Mouse (Mus musculus) stomach, embryonic 16.5 days (tissue): ENCODE results near the gene Mrgprg. TPM values are rescaled to one million over a fixed set of nuclear protein-coding genes. Genes with fewer than 3 reads are reported as not detected.

Experiments used
- ATAC-seq: fragments of 200-750 bp; cut with Nextera tagmentation; 2 replicates; pipeline ENCODE4 v1.8.0; 2017; ENCODE audit warnings: moderate number of reproducible peaks, moderate TSS enrichment; ENCODE audit not compliant: insufficient read depth, low FRiP score
- H3K27ac ChIP-seq: fragments of 300-500 bp; sonication (generic); 2 replicates; pipeline ENCODE4 v1.5.1; 2014; ENCODE audit warnings: low read length
- H3K27me3 ChIP-seq: fragments of 300-500 bp; sonication (generic); 2 replicates; pipeline ENCODE4 v1.6.1; 2014; ENCODE audit warnings: low read length, control low read depth, mixed read lengths; ENCODE audit not compliant: control insufficient read depth, insufficient read depth
- H3K36me3 ChIP-seq: fragments of 300-500 bp; sonication (generic); 2 replicates; pipeline ENCODE4 v1.6.1; 2014; ENCODE audit warnings: low read length; ENCODE audit not compliant: control insufficient read depth, insufficient read depth
- H3K4me1 ChIP-seq: fragments of 300-500 bp; sonication (generic); 2 replicates; pipeline ENCODE4 v1.6.1; 2014; ENCODE audit warnings: low read length, control low read depth, mixed read lengths; ENCODE audit not compliant: control insufficient read depth, insufficient read depth
- H3K4me2 ChIP-seq: fragments of 300-500 bp; sonication (generic); 2 replicates; pipeline ENCODE4 v1.6.1; 2014; ENCODE audit warnings: low read depth, low read length, mixed read lengths
- H3K4me3 ChIP-seq: fragments of 300-500 bp; sonication (generic); replicated peaks from 2 replicates; pipeline ENCODE4 v1.5.1; 2014; ENCODE audit warnings: mild to moderate bottlenecking, low read length
- H3K9ac ChIP-seq: fragments of 300-500 bp; sonication (generic); 2 replicates; pipeline ENCODE4 v1.6.1; 2014; ENCODE audit warnings: low read length
- H3K9me3 ChIP-seq: fragments of 300-500 bp; sonication (generic); replicated peaks from 2 replicates; pipeline ENCODE4 v1.6.1; 2016; ENCODE audit warnings: low read length, control low read depth; ENCODE audit not compliant: control insufficient read depth
- WGBS: fragments of 180-500 bp; shearing (Covaris S2); extraction: QIAGEN DNeasy Blood & Tissue Kit; methylation state at CpG from one replicate; pipeline ENCODE4 v1.1.7; 2014; 5-methylcytosine and 5-hydroxymethylcytosine counted together
- polyA plus RNA-seq: library from polyadenylated mRNA; unstranded; fragments of >200 nt; fragmentation: Nextera tagmentation; extraction: Ambion mirVana; gene quantifications from 2 replicates; pipeline ENCODE4 v1.2.1, GENCODE M21; 2015

The Mrgprg gene
- polyA plus RNA-seq, 1 experiment from 2014 or later, result not detected

DNA sequence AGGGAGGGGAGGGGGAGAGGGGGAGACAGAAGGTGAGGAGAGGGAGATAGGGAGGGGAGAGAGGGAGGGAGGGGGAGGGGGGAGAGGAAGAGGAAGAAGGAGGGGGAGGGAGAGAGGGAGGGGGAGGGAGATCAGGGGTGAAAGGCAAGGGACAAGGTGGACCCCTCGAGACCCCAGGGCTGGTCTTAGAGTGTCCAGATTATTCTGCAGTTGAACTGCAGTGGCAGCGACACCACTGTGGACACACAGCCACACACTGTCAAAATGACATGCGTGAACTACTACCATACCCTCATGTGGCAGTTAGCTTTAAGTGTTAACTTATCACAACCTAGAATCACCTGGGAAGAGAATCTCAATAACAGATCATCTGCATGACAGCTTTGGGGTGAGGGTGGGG is 17.7 kb downstream of the Mrgprg start:
- Histone ChIP-seq H3K36me3 (no peaks in the 10 kb centered on the region), H3K4me1 (peaks cover 3% of the 10 kb centered on the region; the same call in 1 of the 2 replicates), H3K9me3 (no peaks in the 10 kb centered on the region), H3K27ac (no peak overlapping the region), H3K4me3 (no peak overlapping the region), H3K27me3 (no peaks in the 10 kb centered on the region), H3K9ac (no peak overlapping the region), H3K4me2 (no peak overlapping the region)
- ATAC-seq, result no peak
- 63% methylated on average over 3 of the region's 3 CpGs for WGBS

DNA sequence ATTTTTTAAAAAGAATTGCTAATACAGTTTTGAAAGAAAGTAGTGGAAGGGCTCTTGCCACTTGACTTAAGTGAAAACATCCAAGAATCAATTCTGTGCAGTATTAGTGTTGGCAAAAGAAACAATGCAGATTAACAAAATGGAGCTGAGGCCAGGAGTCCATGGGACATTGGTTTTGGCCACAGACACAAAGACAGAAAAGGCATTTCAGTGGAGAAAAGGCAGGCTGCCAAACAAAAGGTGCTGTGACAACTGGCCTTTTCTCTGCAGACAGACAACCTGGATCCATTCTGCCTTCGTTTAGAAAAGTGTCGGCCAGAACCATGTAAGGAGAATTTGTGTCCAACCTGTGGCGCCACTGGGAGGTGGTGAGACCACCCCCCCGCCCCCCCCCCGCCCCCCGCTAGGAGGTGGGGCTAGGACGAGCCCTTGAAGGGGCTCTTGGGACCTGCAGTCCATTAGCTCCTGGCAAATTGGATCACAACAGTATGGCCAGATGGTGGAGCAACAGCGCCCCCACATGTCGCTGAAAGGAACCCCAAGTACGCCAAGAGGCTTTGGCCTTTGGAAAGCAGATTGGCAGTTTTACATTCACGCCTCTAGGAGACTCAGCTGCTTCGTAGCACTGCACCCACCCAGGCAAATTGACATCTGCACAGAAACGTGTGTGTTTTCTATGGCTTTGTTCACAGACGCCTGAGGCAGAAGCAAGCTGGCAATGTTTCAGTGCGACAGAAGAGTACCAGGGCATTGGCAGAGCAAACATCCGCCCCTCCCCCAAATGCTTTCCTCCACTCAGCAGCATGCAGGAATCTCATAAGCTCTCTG is 18.5 kb downstream of the Mrgprg start:
- Histone ChIP-seq H3K27ac (no peak overlapping the region), H3K36me3 (no peaks in the 10 kb centered on the region), H3K9me3 (no peaks in the 10 kb centered on the region), H3K4me3 (peak overlapping the region; percentile 27), H3K9ac (peak overlapping the region; percentile 50), H3K4me2 (peak overlapping the region; percentile 50), H3K27me3 (no peaks in the 10 kb centered on the region), H3K4me1 (peaks cover 3% of the 10 kb centered on the region; the same call in 1 of the 2 replicates)
- ATAC-seq, result peak; percentile 81
- 3% methylated on average over 16 of the region's 16 CpGs for WGBS

DNA sequence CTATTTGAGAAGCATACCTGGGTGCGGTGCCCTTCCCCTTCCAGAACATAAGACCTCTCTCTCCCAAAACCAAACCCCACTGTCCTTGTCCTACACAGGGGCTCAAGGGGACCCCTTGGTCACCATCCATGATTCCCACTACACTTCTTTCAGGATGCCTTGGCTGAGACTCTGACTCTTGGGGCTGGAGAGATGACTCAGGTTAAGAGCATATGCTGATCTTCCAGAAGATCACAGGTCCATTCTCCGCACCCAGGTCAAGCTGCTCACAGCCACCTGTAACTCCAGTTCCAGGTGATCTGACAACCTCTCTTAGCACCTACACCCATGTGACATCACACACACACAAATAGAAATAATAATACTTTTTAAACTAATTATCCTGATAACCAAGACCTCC is 26.1 kb downstream of the Mrgprg start:
- 13% methylated on average over 2 of the region's 2 CpGs for WGBS

DNA sequence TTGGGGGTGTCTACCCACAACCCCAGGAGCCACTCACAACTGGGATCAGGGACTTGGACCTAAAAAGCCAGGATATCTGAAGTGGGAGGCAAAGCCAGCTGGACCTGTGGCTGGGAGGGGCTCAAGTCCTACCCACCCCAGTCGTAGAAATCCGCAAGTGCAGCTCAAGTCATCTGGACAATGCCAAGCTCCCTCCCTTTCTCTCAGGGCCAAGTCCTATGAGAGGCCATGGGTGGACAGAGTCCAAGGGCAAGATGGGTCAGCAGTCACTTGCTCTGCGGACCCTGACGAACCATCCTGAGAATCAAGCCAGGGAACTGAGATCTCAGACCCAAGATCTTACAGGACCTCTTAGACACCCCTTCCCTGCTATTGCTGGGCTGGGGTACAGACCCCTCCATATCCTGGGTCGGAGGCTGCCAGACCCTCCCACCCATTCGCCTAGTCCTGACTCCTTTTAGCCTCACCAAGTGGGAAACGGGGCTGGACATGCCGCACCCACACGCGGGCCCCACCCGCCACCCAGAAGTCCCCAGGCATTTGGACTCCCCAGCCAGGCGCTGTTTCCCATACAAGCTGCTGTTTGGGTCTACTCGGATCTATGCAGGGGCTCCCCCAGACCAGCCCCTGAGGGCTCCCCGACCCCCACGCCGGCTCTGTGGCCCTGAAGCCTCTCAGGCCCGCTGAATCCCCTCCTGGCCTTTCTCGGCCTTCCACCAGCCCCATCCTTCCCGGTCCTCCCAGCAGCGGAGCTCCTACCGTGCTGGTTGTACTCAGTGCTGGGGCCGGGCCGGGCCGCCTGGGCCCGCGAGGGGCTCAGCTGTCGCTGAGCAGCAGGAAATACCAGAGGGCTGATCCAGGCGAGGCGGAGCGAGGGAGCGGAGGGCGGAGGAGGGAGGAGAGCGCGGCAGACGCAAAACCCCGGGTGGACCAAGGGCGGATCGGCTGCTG is 27.0 kb downstream of the Mrgprg start:
- Histone ChIP-seq H3K27me3 (no peaks in the 10 kb centered on the region), H3K9me3 (no peaks in the 10 kb centered on the region), H3K27ac (peak overlapping the region; percentile 94), H3K4me2 (peak overlapping the region; percentile 59), H3K9ac (peak overlapping the region; percentile 87), H3K4me3 (peak overlapping the region; percentile 70), H3K36me3 (no peaks in the 10 kb centered on the region), H3K4me1 (peaks cover 36% of the 10 kb centered on the region)
- ATAC-seq, result peak; percentile 93
- WGBS, result 3% methylated on average over 37 of the region's 38 CpGs

More for the DNA sequence above, 26.1 kb downstream of the Mrgprg start:
- peak overlapping the region; percentile 59 for H3K4me2 ChIP-seq
- H3K27ac ChIP-seq, result peak overlapping the region; percentile 40; the same call in 1 of the 2 replicates
- H3K9me3 ChIP-seq, result no peaks in the 10 kb centered on the region
- H3K4me3 ChIP-seq, result peak overlapping the region; percentile 70
- H3K36me3 ChIP-seq, result no peaks in the 10 kb centered on the region
- no peak; the same call in 1 of the 2 replicates for ATAC-seq
- H3K4me1 ChIP-seq, result peaks cover 34% of the 10 kb centered on the region
- no peaks in the 10 kb centered on the region for H3K27me3 ChIP-seq
- peak overlapping the region; percentile 87 for H3K9ac ChIP-seq

DNA sequence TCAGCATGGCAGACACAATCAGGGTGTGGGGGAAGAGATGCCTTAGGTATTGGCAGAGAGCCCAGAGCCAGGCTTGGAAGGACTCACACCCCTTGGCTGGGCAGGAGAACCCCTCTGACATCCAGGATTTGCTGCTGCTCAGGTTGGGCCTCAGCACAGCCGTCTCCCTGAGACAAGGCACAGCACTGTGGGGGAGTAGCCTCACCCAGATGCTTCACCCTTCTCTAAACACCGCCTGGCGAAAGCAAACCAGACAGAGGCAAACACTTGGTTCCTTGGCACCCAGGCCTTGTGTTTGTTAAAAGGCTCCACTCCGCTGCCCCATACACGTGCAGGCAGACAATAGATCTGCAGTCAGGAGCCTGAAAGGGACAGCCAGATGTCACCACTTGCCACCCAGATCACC is 28.2 kb downstream of the Mrgprg start:
- peak overlapping the region; percentile 59 for H3K4me2 ChIP-seq
- WGBS, result 22% methylated on average over 5 of the region's 5 CpGs
- H3K27me3 ChIP-seq, result no peaks in the 10 kb centered on the region
- peak overlapping the region; percentile 70 for H3K4me3 ChIP-seq
- peaks cover 36% of the 10 kb centered on the region for H3K4me1 ChIP-seq
- H3K9ac ChIP-seq, result peak overlapping the region; percentile 87
- H3K9me3 ChIP-seq, result no peaks in the 10 kb centered on the region
- ATAC-seq, result peak; percentile 49; the same call in 1 of the 2 replicates
- H3K36me3 ChIP-seq, result no peaks in the 10 kb centered on the region
- peak overlapping the region; percentile 94 for H3K27ac ChIP-seq

DNA sequence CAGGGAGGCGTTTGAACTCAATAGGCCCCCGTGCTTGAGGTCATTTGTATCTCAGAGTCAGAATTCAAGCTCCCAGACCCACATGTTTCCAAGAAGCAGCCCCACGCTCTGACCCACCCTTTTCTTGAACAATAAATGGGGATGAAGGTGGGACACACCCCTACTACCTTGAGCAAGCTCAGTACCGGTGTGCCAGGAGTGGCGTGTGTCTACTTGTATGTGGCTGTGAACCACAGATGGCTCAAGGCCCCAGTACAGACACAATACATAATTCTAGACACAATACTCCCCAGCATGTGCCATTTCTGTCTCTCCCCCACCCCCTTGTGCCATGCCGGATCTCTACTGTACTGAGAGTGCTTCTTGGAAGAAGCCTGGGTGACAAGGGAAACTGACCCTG is 28.6 kb downstream of the Mrgprg start:
- Histone ChIP-seq H3K4me2 (peak overlapping the region; percentile 59), H3K27me3 (no peaks in the 10 kb centered on the region), H3K27ac (peak overlapping the region; percentile 94), H3K36me3 (no peaks in the 10 kb centered on the region), H3K9me3 (no peaks in the 10 kb centered on the region), H3K4me1 (peaks cover 36% of the 10 kb centered on the region), H3K4me3 (peak overlapping the region; percentile 70), H3K9ac (peak overlapping the region; percentile 87)
- peak; percentile 11; the same call in 1 of the 2 replicates for ATAC-seq
- 45% methylated on average over 6 of the region's 6 CpGs for WGBS

DNA sequence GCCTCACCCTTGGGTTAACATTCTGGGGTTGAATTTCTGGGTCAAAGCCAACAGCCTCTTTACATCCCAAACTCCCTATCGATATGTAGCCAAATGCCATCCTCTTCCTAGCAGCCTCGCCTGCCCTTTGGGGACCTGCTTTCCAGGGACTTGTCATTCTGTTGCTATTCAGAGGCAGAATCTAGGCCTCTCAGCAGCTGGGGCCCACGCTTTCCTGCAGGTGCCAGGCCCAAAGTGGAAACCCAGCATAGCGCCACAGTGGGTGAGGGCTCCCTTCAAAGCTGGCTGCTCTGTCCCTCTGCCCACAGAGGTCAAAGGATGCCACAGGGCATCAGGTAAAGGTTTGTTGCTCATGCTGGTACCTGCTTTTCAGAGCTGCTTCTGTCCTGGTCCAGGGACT is 33.0 kb downstream of the Mrgprg start:
- H3K4me1 ChIP-seq, result peaks cover 21% of the 10 kb centered on the region
- no peak overlapping the region for H3K27ac ChIP-seq
- H3K9ac ChIP-seq, result no peak overlapping the region
- H3K27me3 ChIP-seq, result no peaks in the 10 kb centered on the region
- H3K4me3 ChIP-seq, result no peak overlapping the region
- H3K9me3 ChIP-seq, result no peaks in the 10 kb centered on the region
- no peaks in the 10 kb centered on the region for H3K36me3 ChIP-seq
- H3K4me2 ChIP-seq, result no peak overlapping the region
- WGBS, result 91% methylated on average over 4 of the region's 4 CpGs
- ATAC-seq, result no peak

DNA sequence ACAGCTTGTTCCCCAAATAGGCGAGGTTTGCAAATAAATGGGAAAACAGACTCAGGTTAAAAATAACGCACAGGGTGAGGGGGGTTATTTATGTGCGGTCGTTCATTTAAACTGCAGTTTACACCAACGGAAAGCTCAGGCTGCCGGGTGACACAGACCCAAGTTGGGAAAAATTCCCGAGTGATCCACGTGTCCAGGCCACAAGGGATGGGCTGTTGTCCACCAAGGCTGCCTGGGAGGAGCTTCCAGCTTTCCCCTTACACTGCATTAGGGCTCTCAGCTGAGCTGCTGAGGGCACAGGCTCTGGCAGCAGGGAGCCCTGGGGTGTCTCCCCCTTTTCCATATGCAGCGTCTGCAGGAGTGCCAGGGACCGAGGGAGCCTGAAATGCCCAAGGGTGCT is 36.9 kb downstream of the Mrgprg start:
- no peak for ATAC-seq
- Histone ChIP-seq H3K4me2 (no peak overlapping the region), H3K36me3 (no peaks in the 10 kb centered on the region), H3K4me1 (peaks cover 8% of the 10 kb centered on the region; the same call in 1 of the 2 replicates), H3K9ac (no peak overlapping the region), H3K27ac (no peak overlapping the region), H3K9me3 (no peaks in the 10 kb centered on the region), H3K4me3 (no peak overlapping the region), H3K27me3 (no peaks in the 10 kb centered on the region)
- 68% methylated on average over 10 of the region's 10 CpGs for WGBS
